Mouse (Mus musculus) megakaryocyte progenitor cell, adult 5-6 weeks (primary cell): ENCODE data around the gene Sncg. TPM values are rescaled to one million over a fixed set of nuclear protein-coding genes. Genes with fewer than 3 reads are reported as not detected.
"Not testable (repeated sequence)": the region's sequence is repeated elsewhere in the genome, so short reads cannot be mapped to it uniquely, and the experiment has no call there.

Source experiments
- ATAC-seq: replicated peaks from 2 replicates; pipeline ENCODE4 v1.8.0; 2016; ENCODE audit warnings: mild to moderate bottlenecking, moderate TSS enrichment, inconsistent platforms; ENCODE audit not compliant: poor library complexity
- total RNA-seq, 2 experiments: library from RNA; stranded (forward) in 1 of 2; stranded (reverse) in 1 of 2; fragments of 157-497, 149-512 nt in 1 of 2; fragments of 200-1000 nt in 1 of 2; gene quantifications; 2 replicates each; pipeline versions ENCODE4 v1.2.3 to v1.2.4; 2015 to 2017

Gene Sncg
- total RNA-seq, 2 experiments from 2014 or later, result not detected

DNA sequence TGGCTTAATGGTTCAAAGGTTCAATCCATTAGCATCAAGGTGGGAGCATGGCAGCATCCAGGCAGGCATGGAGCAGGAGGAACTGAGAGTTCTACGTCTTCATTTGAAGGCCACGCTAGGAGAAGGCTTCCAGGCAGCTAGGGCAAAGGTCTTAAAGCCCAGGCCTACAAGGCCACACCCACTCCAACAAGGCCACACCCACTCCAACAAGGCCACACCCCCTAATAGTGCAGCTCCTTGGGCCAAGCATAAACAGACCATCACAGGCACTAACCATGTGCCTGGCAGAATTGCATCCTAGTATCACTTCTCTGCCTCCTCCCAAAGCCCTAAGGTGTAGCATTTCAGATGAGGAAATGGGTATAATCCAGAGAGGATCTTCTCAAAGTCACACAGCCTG lies 2.8 kb downstream of the Sncg start:
- ATAC-seq, result no peak

DNA sequence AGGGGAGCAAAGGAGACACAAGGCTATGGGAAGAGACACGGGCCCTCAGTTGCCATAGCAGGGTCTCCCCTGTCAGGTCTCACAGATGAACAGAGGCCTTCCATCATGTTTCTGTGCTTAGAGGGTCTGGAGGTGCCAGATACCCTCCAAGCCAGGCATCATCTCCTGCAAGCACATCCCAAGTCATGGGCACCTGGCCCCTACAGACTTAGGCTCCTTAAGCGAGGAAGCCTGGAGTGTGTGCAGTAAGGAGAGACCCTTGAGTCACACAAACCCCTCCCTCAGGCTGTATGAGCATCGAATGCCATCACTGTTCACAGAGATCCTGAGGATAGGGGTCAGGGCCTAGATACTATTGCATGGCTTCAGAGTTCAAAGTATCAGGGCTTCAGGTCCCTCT lies 3.7 kb downstream of the Sncg start:
- no peak for ATAC-seq

DNA sequence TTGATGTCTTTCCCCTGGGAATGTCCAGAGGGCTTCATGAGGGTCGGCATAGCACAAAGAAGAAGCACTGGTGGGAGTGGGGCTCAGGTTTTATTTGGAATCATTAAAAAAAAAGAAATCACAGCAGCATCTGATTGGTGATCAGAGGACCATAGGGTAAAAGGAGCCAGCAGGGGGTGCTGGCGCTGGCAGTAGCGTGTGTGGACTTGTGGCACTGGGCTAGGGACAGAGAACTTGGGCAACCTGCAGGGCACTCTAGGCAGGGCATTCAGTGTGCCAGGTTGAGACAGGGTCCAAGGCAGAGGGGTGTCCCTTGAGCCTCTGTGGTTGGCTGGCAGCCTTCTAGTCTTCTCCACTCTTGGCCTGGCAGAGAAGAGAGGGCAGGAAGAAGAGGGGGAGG lies 4.4 kb downstream of the Sncg start:
- ATAC-seq, result no peak

DNA sequence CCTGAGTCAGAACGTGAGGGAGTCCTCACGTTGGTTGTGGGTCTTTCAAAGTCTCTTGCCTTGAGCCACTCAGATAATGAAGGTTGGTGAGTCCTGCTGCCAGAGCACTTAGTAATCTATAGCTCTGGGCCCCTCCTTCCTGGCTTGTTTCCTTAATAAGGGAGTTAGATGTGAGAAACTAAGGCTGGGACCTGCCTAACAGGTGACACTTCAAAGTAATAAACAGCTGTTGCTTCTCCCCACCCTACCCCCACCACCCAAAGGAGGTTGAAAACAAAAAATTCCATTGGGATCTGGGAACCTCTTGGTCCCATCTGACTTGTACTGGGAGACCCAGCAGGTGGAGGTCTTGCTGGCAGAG lies 9.5 kb downstream of the Sncg start:
- no peak for ATAC-seq

DNA sequence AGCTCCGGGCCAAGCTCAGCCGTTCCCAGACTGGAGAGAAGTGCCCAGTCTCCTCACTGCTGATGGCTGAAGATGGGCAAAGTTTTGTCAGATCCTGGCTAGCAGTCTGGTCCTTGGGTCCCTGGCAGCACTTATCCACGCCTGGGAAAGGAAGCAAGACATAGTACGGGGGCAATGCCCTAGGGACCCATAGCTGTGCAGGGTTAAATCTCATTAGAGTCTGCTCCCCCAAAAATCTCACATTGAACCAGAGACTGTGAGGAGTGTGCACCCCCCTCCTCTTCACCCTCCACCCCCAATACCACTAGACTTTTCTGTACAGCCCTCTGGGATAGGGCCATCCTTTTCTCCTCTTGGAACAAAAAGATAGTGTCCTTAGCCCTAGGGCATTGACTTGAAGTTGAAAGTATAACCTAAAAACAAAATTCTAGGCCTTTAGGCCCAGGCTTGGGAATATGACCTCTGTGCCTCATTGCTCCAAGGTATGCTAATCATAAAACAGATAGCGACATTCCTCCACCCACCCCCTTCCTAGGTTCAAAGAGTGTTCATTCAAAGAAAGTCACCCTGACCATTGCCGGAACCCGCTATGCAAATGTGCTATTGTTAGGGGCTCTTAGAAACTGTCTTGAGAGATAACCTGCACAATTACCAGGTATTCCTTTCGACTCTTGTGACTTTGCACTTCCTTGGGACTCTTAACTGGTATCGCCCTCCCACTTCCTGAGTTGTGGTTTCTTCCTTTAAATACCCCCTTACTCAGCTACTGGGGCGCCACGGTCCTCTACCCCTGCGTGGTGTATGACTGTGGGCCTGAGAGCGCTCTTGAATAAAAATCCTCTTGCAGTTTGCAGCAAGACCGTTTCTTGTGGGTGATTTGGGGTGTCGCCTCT lies 10.1 kb downstream of the Sncg start:
- ATAC-seq, result not testable (repeated sequence)

DNA sequence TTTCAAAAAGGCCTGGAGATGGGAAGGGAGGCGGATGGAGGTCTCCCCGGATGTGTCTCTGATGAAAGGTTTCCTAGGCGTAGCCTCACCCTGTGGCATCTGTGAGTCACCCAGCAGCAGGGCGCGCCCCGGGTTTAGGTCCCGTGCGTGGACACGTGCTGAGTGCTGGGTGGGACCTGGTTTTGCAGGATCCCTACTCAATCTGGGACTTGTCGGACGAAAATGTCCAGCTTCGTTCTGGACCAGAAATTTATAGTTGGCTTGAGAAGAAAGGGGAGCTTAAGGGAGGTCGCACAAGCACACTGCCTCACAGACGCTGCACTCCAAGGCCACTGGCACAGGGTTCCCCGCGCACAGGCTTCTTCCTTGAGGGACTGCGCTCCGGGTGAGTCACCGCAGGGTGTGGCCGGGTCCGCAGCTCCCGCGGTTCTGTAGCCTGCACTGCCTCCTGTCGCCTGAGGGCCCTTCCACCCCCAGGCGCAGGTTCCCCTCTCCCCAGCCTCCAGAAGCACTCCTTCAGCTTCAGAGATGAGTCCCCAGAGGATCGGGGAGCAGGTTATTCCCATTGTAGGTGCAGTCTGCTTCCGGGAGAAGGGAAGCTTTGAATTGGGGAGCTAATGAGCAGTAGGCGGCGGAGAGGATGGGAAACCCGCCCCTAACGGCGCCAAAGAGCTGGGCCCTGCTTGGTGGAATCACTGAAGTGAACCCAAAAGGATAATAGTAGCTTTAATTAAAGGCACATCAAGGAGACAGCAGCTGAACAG lies 10.9 kb downstream of the Sncg start:
- peak; percentile 88 for ATAC-seq

DNA sequence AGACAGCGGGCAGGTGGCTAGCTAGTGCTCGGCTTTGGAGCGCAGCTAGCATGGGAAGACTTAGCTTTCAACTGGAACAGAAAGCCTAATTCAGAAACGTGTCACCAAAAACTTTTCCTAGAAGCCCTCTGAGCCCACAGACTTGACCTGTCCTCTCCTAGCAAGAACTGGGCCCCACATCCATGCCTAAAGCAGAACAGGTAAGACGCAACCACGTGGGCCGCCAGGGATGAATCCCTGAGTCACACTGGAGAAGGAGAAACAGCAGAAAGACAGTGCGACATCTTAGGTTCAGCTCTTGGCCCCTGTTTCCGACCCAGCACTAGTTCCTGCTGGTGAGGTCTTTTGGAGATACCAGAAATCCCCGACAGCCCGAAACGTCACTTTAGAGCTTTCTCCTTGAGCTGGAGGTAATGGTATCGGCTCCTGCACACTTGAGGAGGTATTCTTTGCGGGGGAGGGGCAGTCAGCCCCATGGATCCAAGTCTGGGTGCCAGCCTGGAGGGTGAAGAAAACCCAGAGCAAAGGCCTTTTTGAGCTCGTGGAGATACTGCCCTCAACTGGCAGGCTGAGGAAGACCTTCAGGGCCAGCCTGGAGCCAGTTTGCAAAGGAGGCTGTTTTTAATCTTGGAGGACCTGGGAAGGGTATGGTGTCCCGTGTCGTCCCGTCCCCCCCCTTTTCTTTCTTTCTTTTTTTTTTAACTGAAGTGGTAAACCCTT lies 11.7 kb downstream of the Sncg start:
- ATAC-seq, result peak; percentile 69

DNA sequence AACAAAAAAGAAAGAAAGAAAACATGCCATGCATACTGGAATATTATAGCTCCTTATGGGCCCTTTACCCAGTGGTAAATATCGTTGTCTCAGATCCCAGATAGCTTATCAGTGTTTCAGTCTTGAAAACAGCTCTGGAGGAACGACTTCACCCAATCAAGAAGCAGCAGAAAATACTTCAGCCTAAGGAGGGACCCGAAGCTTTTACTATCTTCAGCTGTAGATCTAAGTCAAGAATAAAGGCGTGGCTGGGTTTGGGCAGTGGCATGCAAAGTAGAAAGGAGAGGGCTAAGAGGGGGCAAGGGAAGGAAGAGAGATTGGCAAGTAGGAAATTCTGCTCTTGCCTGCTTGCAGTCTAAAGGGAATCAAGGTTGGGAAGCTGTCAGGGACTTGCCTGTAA lies 12.5 kb downstream of the Sncg start:
- no peak for ATAC-seq

DNA sequence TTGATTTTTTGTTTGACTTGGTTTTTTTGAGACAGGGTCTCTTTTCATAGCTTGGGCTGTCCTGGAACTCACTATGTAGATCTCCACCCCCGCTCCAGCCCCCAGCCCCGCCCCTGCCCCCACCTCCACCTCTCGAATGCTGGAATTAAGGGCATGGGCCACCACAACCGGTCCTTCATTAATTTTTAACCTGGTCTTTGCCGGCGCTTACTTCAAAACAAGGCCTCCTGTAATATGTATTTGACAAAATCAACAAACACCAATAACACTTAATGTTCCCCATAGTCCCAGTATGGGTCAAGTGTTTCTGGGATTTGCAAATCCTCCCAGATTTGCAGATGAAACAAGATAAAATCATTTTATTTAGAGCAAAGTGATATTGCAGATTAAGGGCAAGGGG lies 14.3 kb downstream of the Sncg start:
- ATAC-seq, result no peak

DNA sequence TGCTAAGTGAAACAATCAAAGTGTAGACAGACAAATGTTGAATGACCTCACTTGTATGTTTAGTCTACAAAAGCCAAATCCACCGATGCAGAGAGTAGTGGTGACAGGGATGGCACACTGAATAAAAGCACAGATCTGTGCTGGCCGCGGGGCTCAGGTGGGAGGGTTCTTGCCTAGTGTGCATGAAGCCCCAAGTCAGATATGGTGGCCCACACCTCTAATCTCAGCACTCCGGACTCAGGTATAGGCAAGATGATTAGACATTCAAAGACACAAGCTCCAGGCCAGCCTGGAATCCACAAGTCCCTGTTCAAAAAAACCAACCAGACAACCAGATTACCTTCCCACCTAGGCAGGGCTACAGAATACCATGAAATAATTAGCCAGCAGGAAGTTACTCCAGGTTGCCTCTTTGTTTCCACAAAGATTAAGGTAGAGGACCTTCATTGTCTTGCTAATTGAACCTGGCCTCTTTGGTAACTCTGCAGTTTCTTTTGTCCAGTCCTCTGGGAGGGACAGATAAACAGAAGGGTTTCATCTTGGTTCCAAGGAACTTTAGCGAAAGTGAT lies 14.8 kb downstream of the Sncg start:
- ATAC-seq, result no peak

DNA sequence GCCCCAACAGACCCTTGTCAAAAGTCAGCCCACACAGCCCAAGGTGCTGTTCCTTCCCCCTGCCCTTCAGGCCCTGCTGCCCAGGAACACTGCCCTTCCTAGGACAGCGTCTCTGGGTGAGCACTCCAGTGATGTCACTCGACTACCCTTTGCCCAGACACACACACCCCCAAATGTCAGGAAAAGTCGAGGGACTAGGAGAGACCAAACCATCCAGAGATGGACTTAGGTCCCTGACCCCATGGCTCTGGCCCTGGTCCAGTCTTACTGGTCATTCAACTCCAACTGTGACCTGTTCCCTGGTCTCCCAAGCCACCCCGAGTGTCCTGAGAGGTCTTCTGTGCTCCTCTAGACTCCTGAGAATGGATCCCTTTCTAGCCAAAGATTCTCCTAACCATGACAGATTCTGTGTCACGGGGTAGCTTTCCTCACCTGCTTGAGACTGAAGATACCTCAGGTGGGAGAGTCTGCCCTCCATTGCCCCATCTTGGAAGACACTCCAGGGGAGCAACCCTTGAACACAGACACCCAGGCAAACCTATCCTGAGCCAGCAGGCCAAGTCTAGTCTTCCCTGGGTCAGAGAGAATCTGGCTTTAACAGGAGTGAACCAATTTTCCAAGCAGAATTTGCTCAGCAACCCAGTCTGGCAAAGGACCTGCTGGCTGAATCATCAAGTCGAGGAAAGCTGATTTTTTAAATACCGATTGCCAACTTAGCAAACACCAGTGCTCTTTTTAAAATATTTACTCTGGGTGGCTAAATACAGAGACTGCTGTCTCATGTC lies 16.7 kb downstream of the Sncg start:
- no peak for ATAC-seq

DNA sequence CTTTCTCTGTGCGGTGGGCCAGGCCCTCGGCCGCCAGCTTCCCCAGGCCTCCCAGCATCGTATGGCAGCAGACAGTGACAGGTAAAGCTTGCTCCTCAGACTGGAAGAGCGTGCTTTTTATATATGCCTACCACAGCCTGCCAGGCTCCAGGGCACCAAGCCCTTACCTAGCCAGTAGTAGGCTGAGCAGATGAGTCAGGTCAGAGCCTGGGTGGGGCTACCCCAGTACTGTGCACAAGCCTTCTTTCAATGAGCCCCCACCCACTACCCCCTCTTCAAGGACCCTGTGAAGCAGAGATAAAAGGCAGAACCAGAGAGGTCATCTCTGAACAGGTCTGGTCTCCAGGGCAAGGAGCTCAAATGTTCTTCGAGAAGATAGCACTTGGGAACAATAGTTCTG lies 19.3 kb downstream of the Sncg start, which contains the start of gene Fam25c:
Fam25c (minus strand) TSS at position 133 of the 400 bp plus-strand sequence.
- no peak for ATAC-seq

DNA sequence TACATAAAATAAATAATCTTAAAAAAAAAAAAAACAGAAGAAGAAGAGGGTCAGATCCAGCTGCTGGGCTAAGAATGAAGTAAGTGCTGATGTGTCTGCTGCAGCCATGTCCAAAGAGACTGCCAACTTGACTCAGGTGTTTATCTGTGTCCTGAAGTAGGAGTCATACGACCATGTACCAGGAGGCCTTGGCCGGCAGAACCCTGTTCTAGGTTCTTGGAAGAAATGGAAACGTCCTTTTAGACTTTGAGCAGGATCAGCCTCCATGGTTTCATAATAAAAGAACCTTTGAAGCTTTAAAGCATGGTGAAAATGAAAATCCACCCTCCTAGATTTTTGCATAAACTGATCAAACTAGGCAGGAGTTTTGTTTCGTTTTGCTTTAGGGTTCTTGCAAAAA lies 20.1 kb downstream of the Sncg start:
- no peak for ATAC-seq

DNA sequence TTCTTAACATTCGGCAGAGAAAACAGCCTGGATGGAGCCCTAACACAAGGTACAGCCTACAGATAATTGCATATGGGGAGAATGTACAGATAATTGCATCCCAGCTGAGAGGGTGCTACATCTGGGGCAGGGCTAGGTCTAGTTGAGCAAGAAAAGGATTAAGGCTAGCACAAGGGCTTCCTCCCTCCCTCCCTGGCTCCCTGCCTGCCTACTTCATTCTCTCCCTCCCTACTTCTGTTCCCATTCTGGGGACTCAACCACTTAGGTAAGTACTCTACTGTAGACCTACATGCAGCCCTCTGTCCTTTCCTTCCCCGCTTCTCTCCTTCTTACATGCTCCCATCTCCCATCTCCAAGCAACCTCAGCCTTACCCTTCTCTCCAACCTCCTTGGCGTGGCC lies 21.3 kb downstream of the Sncg start:
- ATAC-seq, result no peak

DNA sequence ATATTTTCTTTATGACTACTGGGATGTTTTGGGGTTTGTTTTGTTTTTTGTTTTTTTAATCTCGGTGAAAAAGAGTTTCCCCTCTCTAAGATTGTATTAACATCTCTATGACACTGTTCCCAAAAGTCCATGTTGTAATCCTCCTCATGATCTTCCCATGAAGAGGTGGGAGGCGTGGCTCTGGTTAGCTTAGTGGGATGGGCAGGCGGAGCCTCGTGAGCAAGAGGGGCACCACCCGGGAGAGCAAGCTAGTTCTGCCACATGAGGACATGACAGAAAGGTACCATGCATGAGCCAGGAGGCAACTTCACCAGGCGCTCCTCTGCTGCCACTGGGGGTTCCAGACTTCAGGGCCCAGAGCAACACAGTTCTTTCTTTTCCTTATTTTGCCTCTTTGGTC lies 22.1 kb downstream of the Sncg start:
- ATAC-seq, result no peak

DNA sequence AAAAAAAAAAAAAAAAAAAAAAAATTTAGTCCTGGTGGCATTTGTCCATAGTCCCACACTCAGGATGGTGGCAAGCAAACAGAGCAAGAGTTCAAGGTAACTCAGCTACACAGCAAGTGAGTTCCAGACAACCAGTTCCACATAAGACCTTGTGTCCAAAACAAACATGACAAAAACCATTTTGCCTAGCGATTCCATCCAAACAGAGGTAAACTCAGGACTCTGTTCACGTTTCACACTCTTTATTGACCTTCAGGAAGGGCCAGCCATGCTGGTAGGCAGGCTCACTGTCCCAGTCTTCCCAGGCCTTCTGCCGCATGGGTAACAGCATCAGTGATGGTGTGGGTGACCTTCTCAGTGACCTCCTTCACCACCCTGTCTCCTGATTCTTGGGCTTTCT lies 22.9 kb downstream of the Sncg start:
- ATAC-seq, result no peak

DNA sequence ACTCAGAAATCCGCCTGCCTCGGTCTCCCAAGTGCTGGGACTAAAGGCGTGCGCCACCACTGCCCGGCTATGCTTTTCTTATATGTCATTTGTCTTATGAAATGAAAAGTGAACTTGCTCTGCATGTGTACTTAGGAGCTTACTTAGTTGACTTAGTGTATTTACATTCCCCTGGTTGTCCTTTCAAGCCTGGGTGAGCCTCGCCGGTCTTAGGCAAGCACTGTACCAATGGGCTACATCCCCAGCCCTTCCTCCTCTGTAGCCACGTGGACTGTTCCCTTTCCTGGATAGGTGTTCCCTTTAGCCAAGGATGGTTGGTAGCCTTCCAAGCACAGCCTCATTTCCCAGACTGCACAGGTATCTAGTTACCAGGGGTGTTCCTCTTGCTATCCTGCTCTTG lies 25.6 kb downstream of the Sncg start:
- ATAC-seq, result no peak

DNA sequence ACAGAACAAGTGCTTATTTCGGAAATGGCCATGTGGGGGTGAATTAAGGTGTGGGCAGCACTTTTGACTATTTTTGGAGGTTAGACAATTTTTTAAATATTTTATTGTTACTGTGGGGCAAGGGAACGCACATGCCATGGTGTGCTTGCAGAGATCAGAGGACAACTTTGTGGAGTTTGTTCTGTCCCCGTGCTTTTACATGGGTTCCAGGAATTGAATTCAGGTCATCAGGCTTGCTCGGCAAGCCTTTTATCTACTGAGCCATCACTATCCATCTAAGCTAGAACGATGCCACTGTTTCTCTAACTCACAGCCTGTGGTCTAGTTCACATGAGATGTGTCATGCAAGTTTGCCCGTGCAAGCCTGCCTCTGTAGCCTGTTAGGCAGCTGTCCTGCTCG lies 26.3 kb downstream of the Sncg start:
- no peak for ATAC-seq

DNA sequence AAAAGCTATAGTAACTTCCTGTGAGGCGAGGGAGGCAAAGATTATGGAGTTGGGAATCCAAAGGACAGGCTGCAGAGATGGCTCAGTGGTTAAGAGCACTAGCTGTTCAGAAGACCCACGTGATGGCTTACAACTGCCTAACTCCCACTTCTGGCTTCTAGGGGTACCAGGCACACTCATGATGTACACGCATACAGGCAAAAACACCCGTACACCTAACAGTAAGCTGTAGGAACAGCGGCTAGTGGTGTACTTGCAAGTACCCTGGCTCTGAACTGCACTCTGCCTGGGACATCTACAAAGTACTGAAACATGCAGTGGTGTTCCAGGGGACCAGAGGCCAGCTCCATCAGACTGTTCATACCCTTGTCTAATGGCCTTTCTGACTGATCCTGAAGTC lies 27.5 kb downstream of the Sncg start:
- no peak for ATAC-seq

DNA sequence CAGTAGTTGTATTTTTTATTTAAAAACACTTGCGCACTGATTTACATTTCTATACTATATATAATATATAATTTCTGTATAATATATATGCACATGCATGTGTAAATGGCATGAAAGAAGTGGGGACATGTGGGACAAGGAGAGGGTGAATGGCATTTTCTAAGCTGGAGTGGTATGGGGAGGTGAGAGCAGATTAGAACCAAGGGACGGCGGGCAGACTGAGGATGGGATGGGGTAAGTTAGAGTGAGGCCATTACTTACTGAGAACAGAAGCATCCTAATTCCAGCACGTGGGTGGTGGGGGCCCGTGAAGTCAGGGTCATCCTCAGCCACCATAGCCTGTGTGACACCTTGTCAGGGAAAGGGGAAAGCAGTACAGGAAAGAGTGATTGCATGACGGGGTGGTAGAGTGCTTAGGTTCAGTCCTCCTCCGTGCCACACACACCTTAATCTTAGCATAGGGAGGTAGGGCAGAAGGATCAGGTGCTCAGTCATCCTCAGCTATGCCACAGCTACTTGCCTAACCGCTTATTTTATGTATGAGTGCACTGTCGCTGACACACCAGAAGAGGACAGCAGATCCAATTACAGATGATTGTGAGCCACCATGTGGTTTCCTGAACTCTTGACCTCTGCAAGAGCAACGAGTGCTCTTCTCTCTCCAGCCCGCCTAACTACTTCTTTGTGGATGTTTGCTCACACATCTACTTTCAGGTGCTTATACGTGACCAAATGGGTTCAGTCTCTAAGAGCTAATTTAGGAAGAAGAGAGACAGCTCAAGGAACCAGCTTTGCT lies 28.6 kb downstream of the Sncg start:
- no peak for ATAC-seq
